Mouse (Mus musculus) heart, adult 8-10 months (tissue): Measurements from ENCODE around the gene Abcc5. TPM values are rescaled to one million over a fixed set of nuclear protein-coding genes. Genes with fewer than 3 reads are reported as not detected.
"Not testable (repeated sequence)": the region's sequence is repeated elsewhere in the genome, so short reads cannot be mapped to it uniquely, and the experiment has no call there.

Source experiments
- DNase-seq: peaks from one replicate; pipeline ENCODE4 v3.0.0; 2022; ENCODE audit warnings: low spot score
- total RNA-seq, 4 experiments: library from RNA; stranded (reverse); gene quantifications; 2 replicates each; pipeline ENCODE4 v1.2.4; 2022

The Abcc5 gene
- 10 to 100 TPM; 26.5 to 31.1 (median 27.8) TPM for total RNA-seq

DNA sequence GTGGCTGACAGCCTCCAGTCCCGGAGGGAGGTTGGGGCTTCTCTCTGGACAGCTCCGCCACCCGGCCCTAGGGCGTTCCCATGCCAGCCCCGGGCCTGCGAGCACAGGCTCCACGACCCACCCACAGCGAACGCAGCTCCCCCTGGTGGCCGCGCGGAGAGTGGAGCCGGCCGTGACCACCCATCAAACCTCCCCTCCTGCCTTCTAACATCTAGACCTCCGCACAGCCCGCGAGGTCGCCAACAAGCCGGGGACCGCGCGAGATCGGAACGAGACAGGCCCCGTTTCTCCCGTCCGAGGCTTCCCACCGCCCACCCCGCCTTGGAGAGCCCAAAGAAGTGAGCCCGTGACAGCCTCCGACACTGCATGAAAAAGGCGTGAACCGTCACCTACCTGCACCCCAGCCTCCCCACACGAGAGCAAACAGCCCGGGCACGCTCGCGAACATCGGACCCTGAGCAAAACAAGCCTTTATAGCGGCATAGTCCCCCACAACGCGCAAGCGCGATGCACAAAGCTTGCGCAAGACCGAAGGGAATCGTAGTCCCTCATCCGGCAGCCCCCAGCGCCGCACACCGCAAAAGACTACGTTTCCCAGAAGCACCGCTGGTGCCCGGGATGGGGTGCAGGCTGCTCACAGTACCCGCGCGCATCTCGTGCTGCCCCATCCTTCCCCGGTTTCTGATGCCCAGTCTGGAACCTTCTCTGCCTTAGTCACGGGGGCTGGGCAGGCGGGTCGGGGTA, at the start of gene Abcc5:
Gene Abcc5 (minus strand): TSS at position 540 of the 744 bp plus-strand sequence.
- DNase-seq = peak; percentile 91

DNA sequence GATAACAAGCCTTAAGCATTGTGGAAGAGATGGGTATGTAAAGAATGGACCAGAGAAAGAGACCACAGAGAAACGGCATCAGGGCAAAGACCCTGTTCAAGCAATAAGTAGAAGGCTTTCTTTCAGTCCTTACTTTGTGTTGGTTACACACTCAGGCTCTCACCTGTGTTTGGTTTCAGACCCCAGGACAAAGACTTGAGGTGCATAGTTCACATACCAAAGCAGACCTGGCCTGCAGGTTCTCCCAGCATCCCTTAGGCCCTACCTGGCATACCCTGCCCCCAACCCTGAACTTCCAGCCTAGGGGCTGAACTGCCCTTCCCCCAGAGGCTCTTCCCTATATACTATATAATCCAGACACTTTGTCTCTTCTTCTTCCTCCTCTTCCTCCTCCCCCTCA, 49.1 kb upstream of the Abcc5 start:
- DNase-seq = no peak

DNA sequence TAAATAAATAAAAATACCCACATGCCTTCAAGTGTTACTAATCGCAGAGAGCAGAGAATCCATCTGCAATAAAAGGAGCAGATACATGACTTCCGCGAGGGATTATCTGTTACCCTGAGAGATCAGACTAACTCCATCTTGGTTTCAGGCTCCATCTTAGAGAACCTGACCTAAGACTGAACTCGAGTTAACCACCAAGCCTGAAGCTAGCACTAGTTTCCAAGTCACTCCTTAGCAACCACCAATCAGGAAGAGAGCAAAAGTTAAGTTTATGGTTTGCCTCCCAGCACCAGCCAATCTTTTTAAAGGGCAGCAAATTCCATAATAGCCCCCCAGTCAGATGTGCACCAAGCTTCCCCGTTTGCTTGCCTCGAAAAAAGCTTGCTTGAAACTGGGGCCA, 48.6 kb upstream of the Abcc5 start:
- DNase-seq = no peak

DNA sequence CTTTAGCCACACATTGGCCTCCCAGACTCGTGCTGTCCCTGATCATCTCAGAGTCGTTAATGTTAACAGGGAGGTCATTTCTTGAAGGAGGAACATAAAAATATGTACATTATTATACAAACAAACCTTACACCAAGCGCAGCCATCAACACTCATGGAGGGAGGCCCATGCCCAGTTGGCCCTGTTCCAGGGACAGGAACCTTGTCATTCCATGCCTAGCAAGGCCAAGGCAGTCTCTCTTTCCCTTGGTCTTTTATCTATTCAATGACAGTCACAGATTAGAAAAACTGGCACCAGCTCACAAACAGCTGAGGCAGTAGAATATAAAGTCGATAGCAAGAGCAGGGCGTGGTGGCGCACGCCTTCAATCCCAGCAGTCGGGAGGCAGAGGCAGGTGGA, 48.0 kb upstream of the Abcc5 start:
- DNase-seq = no peak

DNA sequence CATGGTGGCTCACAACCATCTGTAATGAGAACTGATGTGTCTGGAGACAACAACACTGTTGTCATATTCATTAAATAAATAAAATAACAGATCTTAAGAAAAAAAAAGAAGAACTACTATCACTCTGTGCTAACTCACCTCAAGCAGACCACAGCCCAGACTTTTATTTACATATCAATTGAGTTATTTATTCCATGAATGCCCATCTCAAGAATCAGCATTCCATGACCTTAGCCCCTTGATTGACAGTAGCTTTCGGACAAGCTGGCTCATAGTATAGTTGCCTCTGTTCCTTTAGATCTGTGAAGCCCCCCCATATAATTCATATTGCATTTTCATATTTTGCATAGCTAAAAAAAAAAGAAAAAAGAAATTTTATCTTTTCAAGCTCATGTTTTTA, 47.6 kb upstream of the Abcc5 start:
- DNase-seq = no peak

DNA sequence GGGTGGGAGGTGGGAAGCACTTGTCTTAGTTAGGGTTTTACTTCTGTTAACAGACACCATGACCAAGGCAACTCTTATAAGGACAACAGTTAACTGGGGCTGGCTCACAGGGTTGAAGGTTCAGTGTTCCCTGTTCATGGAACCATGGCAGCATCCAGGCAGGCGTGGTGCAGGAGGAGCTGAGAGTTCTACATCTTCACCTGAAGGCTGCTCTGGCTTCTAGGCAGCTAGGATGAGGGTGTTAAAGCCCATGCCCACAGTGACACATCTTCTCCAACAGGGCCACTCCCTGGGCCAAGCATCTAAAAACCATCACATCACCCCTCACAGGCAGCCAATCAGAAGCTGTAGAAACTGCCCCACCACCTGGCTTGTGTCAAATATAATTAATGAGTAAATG, 45.5 kb upstream of the Abcc5 start:
- no peak for DNase-seq

DNA sequence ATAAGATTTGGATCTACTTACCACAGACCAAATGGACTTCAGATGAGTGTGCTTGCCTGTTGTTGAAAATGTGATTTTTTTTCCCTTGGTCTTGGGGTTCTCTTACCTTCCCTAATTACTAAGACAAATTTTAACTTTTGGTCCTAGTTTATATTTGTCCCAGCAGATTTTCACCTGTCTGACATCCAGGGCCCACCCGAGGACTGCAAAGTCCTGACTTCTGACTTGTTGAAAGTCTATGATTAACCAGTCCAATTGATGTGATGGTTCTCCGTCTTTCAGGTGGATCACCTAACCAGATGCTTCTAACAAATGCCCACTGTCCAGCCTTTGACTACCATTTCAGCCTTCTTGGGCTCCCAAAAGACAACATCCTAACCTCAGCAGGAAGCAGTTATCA, 44.8 kb upstream of the Abcc5 start:
- no peak for DNase-seq

DNA sequence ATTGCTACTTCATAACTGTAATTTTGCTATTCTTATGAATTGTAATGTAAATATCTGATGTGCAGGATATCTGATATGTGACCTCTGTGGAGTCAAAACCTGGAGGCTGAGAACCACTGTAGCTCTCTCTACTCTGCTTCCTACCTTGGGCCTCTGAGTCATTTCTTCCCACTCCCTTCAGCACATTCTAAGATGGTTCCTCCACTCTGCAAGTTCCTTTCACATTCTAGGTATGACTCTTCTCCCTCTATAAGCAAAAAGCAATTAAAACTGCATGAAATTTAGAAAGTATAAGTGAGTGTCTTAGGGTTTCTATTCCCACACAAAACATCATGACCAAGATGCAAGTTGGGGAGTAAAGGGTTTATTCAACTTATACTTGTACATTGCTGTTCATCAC, 38.5 kb upstream of the Abcc5 start:
- DNase-seq = no peak

DNA sequence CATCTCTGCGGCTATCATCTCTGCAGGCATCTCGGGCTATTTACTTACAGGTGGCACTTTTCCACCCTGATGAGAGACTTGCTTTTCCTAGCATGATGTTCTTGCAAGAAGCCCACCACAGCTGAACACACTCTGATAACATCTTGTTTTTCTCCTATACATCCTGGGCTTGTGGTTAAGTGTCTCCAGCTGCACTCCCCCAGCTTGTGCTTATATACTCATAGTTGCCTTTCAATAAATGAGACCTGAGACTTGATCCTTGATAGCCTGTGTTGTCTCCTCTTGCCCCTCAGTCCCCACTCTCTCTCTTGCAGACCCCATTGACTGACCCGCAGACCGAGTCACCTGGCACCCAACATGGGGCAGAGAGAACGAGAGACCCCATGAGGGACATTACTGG, 32.5 kb upstream of the Abcc5 start:
- DNase-seq = not testable (repeated sequence)

DNA sequence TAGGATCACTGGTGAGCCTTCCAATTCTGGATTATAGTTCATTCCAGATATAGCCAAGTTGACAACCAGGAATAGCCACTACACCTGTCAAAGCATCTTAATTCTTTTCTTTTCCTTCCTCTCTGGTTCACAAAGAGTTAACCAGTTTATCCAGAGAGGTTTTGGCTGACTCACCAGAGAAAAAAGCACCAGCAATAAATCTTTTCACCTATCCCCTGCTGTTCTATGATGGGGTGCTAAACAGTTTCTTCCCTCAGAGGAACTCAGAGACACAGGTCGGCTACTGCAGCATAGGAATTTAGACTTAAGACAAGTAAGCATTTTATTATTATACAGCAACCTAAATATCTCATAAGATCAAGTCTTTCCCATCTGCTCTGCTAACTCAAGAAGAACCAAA, 29.9 kb upstream of the Abcc5 start:
- no peak for DNase-seq

DNA sequence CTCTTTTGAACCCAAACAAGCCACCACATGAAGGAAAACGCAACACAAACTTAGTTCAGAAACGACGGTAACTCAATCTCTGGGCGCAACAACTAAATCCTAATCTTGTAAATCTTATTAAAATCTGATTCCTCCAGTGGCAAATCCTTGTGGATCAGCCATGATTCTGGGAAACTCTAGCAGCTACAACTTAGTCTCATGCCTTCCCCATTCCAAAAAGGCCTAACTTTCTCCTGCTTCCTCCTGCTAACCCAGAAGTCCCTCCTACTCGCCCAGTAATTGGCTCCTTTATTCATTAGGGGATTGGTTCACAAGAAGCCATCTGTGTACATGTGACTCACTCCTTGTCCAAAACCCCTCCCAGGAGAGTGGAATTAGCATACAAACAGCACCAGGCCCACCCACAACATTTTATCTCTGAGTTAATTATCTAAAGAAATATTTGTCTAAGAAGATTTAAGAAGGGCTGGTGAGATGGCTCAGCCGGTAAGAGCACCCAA, 28.0 kb upstream of the Abcc5 start:
- DNase-seq = no peak

DNA sequence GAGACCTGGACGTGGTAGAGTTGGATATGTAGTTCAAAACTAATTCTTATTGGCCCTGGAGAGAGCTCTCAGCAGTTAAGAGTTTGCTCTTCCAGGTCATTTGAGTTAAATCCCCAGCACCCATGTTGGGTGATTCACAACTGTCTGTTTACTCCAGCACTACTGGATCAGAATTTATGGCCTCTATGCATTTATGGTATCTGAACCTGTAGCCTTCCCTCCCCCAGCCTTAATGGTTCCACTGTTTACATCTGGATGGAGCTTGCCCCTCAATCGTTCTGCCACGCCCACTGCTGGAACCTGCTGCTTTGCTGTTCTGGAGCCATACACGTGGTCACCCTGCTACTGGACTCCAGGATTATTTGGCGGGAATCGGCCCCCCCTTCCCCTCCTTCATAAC, 25.6 kb upstream of the Abcc5 start:
- DNase-seq = no peak

DNA sequence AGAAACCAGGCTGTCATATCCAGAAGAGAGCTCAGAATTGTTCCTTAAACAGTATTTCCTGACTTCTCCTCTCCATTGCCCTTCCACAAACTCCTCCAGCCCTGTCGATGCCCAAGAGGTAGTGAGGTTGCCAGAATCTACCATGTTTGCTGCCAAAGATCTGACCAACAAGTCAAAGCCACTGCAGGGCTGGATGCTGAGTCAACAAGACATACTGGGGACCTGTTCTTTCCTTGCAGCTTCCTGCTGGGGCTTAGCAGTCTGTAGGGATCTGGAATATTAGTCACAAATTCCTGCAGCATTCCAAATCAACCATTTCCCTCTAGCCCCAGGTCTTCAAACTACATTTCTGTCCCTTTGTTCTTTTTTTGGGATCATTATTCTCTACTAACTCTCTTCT, 19.7 kb upstream of the Abcc5 start:
- no peak for DNase-seq

DNA sequence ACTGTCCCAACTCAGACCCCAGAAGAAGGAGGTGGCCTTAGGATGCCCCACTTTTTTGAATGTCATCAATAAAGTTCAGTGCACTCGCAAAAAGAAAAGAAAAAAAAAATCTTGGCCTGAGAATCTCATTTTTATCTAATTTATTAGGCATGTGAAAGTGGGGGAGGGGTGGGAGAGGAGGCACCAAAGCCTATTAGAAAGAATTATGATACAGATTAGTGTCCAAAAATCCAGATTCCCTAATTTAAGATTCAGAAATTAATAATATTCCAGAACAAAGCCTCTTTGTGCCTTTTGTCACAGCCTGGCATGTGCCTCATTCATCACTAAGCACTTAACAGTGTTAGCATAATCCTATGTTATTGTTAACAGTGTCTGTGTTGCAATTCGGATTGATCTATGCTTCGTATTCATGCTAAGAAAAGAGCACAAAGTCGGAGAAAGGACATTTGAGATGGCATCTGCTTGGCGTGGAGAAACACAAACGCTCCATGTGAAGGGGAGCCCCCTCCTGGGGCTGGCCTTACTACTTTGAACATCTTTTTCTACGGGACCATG, 18.7 kb upstream of the Abcc5 start:
- no peak for DNase-seq

DNA sequence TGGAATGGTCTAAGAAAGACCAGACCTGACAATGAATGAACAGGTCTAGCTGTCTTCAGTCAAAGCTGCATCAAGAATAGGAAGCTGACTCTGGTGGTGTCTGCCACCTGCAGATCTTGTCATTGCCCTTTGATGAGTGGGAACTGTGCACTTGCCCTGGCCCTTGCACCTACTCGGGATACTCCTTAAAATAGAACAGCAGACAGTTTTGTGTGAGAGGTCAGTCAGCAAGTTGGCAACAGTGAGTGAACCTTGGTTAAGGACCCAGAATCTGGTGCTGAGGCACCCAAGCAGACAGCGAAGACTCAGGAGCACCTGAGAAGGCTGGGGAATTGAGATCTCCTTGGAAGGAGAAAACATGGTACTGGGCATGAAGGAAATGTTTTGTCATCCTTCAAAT, 16.7 kb upstream of the Abcc5 start:
- peak; percentile 34 for DNase-seq

DNA sequence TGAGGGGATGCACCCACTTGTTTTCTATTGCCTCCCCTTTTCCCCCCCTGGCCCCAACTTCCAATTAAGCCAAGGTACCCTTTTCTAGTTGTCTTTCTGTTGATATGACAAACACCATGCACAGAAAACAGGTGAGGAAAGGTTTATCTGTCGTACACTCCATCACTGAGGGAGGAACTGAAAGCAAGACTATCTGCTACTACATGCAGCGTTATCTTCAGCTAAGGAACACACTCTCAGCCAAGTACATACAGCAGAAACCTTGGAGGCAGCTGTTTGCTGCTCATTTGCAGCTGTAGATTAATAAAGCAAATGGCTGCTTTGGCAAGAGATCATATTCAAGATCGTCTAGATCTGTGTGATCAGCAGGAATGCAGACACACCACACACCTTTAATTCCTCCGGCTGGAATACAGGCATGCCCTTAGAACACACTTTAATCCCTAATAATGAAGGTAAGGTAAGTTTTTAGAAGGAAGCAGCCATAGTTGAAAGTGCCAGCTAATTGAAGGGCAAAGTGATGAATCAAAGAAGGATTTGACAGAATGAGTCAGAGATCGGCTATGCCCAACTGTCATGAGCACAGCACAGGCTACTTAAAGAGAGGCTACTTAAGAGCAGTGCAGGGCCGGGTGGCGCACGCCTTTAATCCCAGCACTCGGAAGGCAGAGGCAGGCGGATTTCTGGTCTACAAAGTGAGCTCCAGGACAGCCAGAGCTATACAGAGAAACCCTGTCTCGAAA, 12.7 kb upstream of the Abcc5 start:
- no peak for DNase-seq

DNA sequence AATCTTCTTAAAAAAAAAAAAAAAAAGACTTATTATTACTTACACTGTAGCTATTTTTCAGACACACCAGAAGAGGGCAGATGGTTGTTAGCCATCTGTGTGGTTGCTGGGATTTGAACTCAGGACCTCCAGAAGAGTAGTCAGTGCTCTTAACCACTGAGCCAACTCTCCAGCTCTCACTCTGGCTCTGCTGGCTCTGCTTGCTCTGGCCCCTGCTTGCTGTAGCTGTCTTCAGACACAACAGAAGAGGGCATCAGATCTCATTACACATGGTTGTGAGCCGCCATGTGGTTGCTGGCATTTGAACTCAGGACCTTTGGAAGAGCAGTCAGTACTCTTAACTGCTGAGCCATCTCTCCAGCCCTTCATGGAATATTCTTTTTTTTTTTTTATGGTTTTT, 11.9 kb upstream of the Abcc5 start:
- not testable (repeated sequence) for DNase-seq

DNA sequence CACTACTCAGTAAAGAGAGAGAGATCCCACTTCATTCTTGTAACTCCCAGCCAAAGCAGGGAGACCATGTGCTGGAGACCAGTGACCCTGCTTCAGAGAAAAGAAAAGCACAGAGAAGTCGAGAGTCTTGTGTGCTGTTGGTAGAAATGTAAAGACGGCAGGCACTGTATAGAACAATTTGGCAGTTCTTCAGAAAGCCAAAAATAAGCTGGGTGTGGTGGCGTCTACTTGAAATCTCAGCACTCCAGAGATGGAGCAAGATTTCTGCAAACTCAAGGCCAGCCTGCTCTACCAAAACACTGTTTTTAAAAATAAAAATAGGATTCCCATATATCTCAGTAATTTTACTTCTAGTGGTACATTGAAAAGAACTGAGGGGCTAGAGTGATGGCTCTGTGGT, 10.1 kb upstream of the Abcc5 start:
- no peak for DNase-seq

DNA sequence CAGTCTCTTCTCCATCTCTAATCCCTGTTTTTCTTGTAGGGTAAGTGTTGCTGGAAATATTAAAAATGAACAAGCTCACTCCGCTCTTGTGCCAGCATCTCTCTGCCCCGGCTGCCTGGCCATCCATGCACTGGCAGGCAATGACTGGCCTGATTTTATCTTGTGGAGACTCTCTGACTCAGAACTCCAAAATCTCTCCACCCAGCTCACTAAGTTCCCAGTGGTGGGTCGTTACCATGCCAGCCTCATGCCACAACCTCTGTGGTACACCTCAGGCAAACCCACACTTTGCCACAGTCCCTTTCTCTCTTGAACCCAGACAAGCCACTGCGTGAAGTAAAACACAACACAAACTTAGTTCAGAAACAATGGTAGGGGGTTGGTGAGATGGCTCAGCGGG, 3.1 kb upstream of the Abcc5 start:
- DNase-seq = no peak

DNA sequence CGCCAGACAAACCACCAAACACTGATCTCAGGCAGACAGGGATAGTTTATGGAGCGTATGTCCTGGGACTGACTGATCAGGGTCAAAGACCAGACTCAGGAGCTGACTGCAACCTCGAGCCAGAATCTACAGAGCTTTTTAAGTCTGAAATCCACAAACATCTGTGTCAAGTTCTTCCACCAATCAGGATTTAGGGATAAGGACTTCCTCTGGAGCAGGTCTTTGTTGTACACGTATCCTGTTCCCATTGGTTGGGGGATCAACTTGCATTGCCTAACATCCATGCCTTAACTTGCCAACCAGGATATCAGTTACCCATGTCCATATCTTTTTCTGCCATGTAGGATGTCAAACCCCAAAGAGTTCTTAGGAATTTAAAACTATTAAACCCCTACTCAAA, 1.4 kb upstream of the Abcc5 start:
- DNase-seq = no peak

DNA sequence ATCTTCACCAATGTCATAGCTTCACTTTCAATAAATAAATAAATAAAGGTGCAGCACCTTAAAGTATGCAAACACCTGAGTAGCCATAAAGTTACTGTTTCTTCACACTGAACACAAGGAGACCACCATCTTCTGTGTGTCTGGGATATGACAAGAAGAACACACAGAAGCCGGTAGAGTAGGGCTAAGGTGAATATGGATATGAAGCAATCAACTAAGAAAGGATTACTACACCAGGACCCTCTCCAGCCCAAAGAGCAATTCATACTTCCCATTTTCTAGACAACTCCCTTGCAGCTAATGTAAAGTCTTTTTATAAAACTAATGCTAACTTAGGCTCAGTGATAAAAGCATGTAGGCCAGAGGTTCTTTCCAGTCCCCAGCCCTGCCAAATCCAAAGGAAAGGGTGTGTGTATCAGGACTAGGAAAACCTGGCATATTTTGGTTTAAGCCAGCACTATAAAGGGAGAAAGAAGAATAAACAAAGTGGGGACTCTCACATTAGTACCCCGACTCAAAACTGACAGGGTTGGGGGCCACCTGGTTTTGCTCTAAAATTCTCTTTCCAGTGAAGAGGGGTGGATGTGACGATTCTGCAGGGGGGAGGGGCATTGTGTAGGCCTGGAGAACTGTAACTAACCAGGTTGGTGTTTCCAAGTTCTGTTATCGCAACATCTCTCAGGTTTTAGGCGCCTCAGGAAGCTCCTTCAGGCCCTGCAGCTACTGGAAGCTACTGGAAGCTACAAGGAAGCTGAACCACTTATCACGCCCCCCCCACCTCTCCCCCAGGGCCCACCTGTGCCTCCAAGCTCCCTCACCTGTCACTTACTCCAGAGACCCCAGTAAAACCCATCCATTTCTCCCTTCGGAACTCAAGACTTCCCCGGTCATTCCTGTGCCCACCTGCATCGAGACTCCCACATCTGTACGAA, 1.2 kb downstream of the Abcc5 start:
- DNase-seq = peak; percentile 24

DNA sequence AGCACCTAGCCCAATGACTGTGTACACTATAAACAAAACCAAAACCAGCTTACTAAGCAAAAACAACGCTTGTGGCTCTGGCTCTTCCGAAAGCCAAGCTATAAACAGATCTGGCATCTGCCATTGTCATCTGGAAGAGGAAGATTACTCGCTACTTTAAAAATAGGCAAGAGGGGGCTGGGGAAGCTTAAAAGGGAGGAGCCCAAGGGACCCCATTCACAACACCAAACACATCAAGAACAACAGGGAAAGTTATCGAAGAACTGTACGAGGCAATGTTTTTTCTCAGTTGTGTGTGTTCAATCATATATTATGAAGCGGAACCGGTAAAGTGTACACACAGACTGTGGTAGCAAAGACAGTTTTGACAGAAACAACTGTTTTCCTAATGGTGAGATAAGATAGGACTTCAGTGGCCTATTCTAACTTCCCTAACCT, 1.9 kb downstream of the Abcc5 start:
- peak; percentile 64 for DNase-seq
